Mouse (Mus musculus) layer of hippocampus, adult 6 months (tissue): ENCODE results near the gene Csnk1d. TPM values are rescaled to one million over a fixed set of nuclear protein-coding genes. Genes with fewer than 3 reads are reported as not detected.

Source experiments
- long read RNA-seq, 2 experiments: library from polyadenylated mRNA; unstranded; transcript quantifications; one replicate each; pipeline ENCODE4 v2.0.0; 2019 to 2020
- polyA plus RNA-seq: library from polyadenylated mRNA; unstranded; fragments of <200 nt; fragmentation: Nextera tagmentation; gene quantifications from 2 replicates; pipeline ENCODE4 v1.2.3, GENCODE M21; 2021

The Csnk1d gene
- 30.2 and 34.7 TPM in 2 replicates for polyA plus RNA-seq
- long read RNA-seq, experiment 1, transcript Csnk1d-201 (9 exons, 3,675 nt) = minor isoform, 19 of 65 reads
- long read RNA-seq, experiment 1, transcript Csnk1d-202 (10 exons, 3,500 nt) = major isoform, 21 of 65 reads
- long read RNA-seq, experiment 1, partial matches to known transcripts = 6 of 65 reads
- long read RNA-seq, experiment 1, other reads (novel, unspliced or antisense) = 19 of 65 reads
- long read RNA-seq, experiment 2, transcript Csnk1d-202 (10 exons, 3,500 nt) = minor isoform, 193 of 459 reads
- long read RNA-seq, experiment 2, transcript Csnk1d-201 (9 exons, 3,675 nt) = major isoform, 215 of 459 reads
- long read RNA-seq, experiment 2, partial matches to known transcripts = 20 of 459 reads
- long read RNA-seq, experiment 2, other reads (novel, unspliced or antisense) = 31 of 459 reads

GRCm38 (mm10) chr11:120990951-120991526, at the start of gene Csnk1d:
TSS of gene Csnk1d (minus strand) at chr11:120991330.

DNA sequence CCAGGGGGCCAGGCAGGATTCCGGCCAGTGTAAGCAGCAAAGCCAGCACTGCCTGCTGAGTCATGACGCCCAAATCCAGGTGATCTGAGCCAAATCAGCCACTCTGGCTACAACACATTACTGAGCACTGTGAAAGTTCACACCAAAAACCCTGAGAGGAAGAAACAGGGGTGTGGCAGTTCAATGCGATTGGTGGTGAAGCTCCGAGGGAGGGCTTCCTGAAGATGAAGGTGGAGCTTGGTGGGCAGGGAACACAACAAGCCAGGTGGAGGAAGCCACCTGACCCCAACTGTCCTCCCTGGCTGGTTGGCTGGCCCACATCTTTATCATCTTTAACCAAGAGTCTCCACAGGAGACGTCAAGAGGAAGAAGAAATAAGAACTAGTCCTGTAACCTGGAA, 48.2 kb upstream of the Csnk1d start, which contains the start of gene Cd7:
Gene Cd7 (minus strand): TSS at position 117 of the 400 bp plus-strand sequence.

DNA sequence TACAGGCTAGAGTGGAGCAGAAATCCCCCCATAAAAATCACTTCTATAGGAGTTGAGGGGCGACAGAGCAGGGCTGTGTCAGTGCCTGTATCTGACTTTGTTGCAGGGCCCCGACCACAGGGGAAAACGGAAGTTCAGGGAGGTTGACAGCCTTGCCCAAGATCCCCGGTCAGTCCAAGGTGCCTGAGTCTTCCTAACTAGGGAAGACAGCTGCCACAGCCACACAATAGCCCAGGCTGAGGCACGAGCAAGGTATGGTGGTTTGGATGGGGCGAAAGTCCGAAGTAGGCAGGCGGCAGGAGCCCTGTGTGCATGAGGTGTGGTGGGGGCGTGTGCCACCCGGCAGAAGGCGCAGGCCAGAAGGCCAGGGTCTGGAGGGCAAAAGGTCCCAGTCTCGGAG, 42.8 kb downstream of the Csnk1d start, which contains the start of gene Slc16a3:
Gene Slc16a3 (plus strand): TSS at position 153 of the 400 bp plus-strand sequence.

GRCm38 (mm10) chr11:120932564-120933398, 58.3 kb downstream of the Csnk1d start, which contains the start of gene Ccdc57:
TSS of gene Ccdc57 (minus strand) at chr11:120932872.

Other genes with a start within 250 kb of the Csnk1d start
- gene Hmga1b, start 228.5 kb downstream of the Csnk1d start, polyA plus RNA-seq = 0.48 and 1.6 TPM in 2 replicates
- 47.1 and 63.6 TPM in 2 replicates for gene Rfng, start 207.1 kb downstream of the Csnk1d start, polyA plus RNA-seq
- gene Gps1, start 207.1 kb downstream of the Csnk1d start, polyA plus RNA-seq = 257 and 261 TPM in 2 replicates
- 35.9 and 39.6 TPM in 2 replicates for gene Dus1l, start 194.9 kb downstream of the Csnk1d start, polyA plus RNA-seq
- gene Fasn, start 166.8 kb downstream of the Csnk1d start, polyA plus RNA-seq = 45.4 and 45.9 TPM in 2 replicates
- gene Ccdc57, start 58.5 kb downstream of the Csnk1d start, polyA plus RNA-seq = 1.2 and 1.5 TPM in 2 replicates
- gene Slc16a3, start 42.9 kb downstream of the Csnk1d start, polyA plus RNA-seq = 1.4 and 2.1 TPM in 2 replicates
- gene Cd7, start 48.1 kb upstream of the Csnk1d start, polyA plus RNA-seq = 0.14 and 0.15 TPM in 2 replicates
- not detected in 2 replicates for gene Sectm1b, start 72.2 kb upstream of the Csnk1d start, polyA plus RNA-seq
- gene Sectm1a, start 89.9 kb upstream of the Csnk1d start, polyA plus RNA-seq = not detected in 2 replicates
- not detected in 2 replicates for gene Tex19.2, start 127.3 kb upstream of the Csnk1d start, polyA plus RNA-seq
- not detected in 2 replicates for gene Tex19.1, start 154.8 kb upstream of the Csnk1d start, polyA plus RNA-seq
- 0.26 and 0.31 TPM in 2 replicates for gene Uts2r, start 168.9 kb upstream of the Csnk1d start, polyA plus RNA-seq
- gene Hexdc, start 213.1 kb upstream of the Csnk1d start, polyA plus RNA-seq = 6.2 and 6.6 TPM in 2 replicates
- gene Ogfod3, start 213.4 kb upstream of the Csnk1d start, polyA plus RNA-seq = 24.9 and 31.0 TPM in 2 replicates
- gene Cybc1, start 238.0 kb upstream of the Csnk1d start, polyA plus RNA-seq = 15.5 and 16.1 TPM in 2 replicates
- gene Narf, start 245.9 kb upstream of the Csnk1d start, polyA plus RNA-seq = 12.7 and 16.5 TPM in 2 replicates